Mouse (Mus musculus): ENCODE measurements around the gene Mthfr. TPM values are rescaled to one million over a fixed set of nuclear protein-coding genes. Genes with fewer than 3 reads are reported as not detected.

Mthfr gene
- total RNA-seq (2023) = 10 to 100 TPM; 15.1 to 18.0 TPM

DNA sequence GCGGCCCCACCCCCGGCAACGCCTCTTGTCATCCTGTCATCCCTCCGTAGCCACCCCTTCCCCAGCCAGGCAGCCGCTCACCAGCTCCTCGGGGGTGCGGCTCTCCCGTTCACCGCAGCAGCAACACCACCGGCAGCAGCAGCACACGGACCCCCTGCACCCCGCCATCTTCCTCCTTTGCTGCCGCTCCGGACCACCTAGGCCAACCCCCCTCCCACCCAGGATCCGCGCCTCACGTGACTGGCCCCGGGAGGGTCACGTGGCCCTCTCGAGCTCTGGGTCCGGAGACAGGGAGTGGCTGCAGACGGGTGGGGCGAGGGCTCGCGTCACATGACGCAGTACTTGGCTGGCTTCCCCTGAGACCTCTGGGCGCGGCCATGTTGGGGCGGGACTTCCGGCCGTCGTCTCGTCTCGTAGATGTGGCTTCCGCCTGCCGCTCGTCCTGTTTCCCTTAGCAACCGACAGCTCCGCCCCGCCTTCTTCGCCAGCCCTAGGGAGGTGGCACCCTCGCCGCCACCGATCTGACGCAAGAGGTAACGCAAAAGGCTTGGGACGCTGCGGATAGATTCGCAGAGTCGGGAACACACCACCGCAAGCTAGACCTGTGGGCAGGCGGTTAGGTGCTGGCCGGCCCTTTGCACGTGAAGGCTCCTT lies at the start of gene Mthfr, which contains the start of gene Clcn6:
Gene Mthfr (plus strand): TSS at position 478 of the 654 bp plus-strand sequence.
Gene Clcn6 (minus strand): TSS at position 222 of the 654 bp plus-strand sequence.

DNA sequence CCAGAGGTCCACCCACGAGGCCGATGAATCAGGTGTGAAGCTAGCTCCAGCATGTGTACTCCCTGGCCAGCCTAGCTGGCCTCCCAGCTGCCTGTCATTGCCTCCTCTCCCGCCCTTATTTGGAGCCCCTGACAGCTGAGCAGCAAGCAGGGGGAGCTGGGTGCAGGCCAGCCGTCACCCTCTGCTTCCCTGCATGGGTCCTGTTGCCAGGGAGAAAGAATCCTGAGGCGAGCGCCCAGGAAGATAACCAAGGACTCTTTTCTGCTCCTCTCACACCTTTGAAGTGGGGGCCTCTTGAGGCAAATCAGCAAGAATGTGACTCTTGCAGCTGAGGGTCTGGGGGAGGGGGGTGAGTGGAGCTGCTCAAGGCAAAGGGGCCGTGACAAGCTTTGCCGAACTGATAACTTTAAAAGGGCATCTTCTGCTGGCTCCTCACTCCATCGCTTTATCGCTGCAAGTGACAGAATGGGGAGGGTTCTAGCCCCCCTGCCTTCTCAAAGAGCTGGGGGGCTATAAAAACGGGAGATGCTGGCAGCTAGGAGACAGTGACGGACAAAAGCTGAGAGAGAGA lies 38.6 kb upstream of the Mthfr start, which contains the start of gene Nppa:
Gene Nppa (plus strand): TSS at position 521 of the 571 bp plus-strand sequence.

GRCm38 (mm10) chr4:148087907-148088527 lies 49.1 kb downstream of the Mthfr start, which contains the start of gene Agtrap:
Agtrap (minus strand) TSS chr4:148088031.

Other genes with a start within 250 kb of the Mthfr start
- gene Zfp984, start 229.3 kb upstream of the Mthfr start, total RNA-seq (2023) = 10 to 100 TPM; 17.2 to 17.9 TPM
- gene Zfp933, start 190.7 kb upstream of the Mthfr start, total RNA-seq (2023) = 10 to 100 TPM; 14.4 to 23.7 TPM
- gene Miip, start 170.3 kb upstream of the Mthfr start, total RNA-seq (2023) = 10 to 100 TPM; 46.2 to 52.4 TPM
- gene Fv1, start 170.1 kb upstream of the Mthfr start, total RNA-seq (2023) = 10 to 100 TPM in 1 of 2 experiments, 1 to 10 TPM in 1; 9.8 to 16.0 TPM
- 10 to 100 TPM; 46.3 to 53.6 TPM for gene Mfn2, start 134.4 kb upstream of the Mthfr start, total RNA-seq (2023)
- gene Plod1, start 102.3 kb upstream of the Mthfr start, total RNA-seq (2023) = 1 to 10 TPM; 6.5 to 6.7 TPM
- 10 to 100 TPM; 65.5 to 69.7 TPM for gene 2510039O18Rik, start 98.2 kb upstream of the Mthfr start, total RNA-seq (2023)
- not detected for gene Nppb, start 53.3 kb upstream of the Mthfr start, total RNA-seq (2023)
- gene Nppa, start 38.4 kb upstream of the Mthfr start, total RNA-seq (2023) = not detected
- gene Clcn6, start 256 bp upstream of the Mthfr start, total RNA-seq (2023) = 10 to 100 TPM; 38.3 to 38.7 TPM
- gene Agtrap, start 49.0 kb downstream of the Mthfr start, total RNA-seq (2023) = 10 to 100 TPM; 12.8 to 16.6 TPM
- 10 to 100 TPM; 29.2 to 31.7 TPM for gene Mad2l2, start 91.3 kb downstream of the Mthfr start, total RNA-seq (2023)
- gene Draxin, start 91.6 kb downstream of the Mthfr start, total RNA-seq (2023) = not detected
- 10 to 100 TPM; 14.1 to 18.5 TPM for gene Fbxo6, start 113.1 kb downstream of the Mthfr start, total RNA-seq (2023)
- gene Fbxo44, start 121.4 kb downstream of the Mthfr start, total RNA-seq (2023) = 1 to 10 TPM; 5.6 to 6.2 TPM
- gene Fbxo2, start 121.5 kb downstream of the Mthfr start, total RNA-seq (2023) = not detected
- not detected for gene Disp3, start 248.9 kb downstream of the Mthfr start, total RNA-seq (2023)